Mouse (Mus musculus) ES-Bruce4 (cell line): ENCODE results near the gene Map3k4.

ENCODE experiments used
- CTCF ChIP-seq: IDR thresholded peaks from one replicate; pipeline ENCODE4 v1.8.1; 2011; ENCODE audit warnings: low read depth, low read length
- POLR2A ChIP-seq: IDR thresholded peaks from one replicate; pipeline ENCODE4 v1.8.1; 2011; ENCODE audit warnings: low read length; ENCODE audit not compliant: insufficient read depth

GRCm38 (mm10) chr17:12256142-12256541 is 62.5 kb downstream of the Map3k4 start:
- no peak for TF ChIP-seq CTCF
- no peak for TF ChIP-seq POLR2A
